Mouse (Mus musculus): ENCODE data around the gene Mmd.

The Mmd gene

GRCm38 (mm10) chr11:90283159-90283558 lies 33.9 kb downstream of the Mmd start:
- DNase-seq (ENCODE audit: low read depth, low spot score), result no peak

GRCm38 (mm10) chr11:90283601-90284000 lies 34.3 kb downstream of the Mmd start:
- DNase-seq (ENCODE audit: low read depth, low spot score), result no peak

- no peak for DNase-seq (ENCODE audit: low read depth, low spot score)
These were observed 34.8 kb downstream of the Mmd start for GRCm38 (mm10) chr11:90284079-90284478.

- no peak for DNase-seq (ENCODE audit: low read depth, low spot score)
These were observed 35.4 kb downstream of the Mmd start for GRCm38 (mm10) chr11:90284623-90285022.

- no peak for DNase-seq (ENCODE audit: low read depth, low spot score)
These were observed 37.4 kb downstream of the Mmd start for GRCm38 (mm10) chr11:90286550-90287154.

GRCm38 (mm10) chr11:90291156-90291555 lies 41.9 kb downstream of the Mmd start:
- DNase-seq (ENCODE audit: low read depth, low spot score), result no peak

- DNase-seq (ENCODE audit: low read depth, low spot score), result no peak
These were observed 43.5 kb downstream of the Mmd start for GRCm38 (mm10) chr11:90292766-90293165.

- no peak for DNase-seq (ENCODE audit: low read depth, low spot score)
These were observed 45.4 kb downstream of the Mmd start for GRCm38 (mm10) chr11:90294622-90295021.

GRCm38 (mm10) chr11:90306067-90306466 lies 56.8 kb downstream of the Mmd start:
- DNase-seq (ENCODE audit: low read depth, low spot score), result no peak

GRCm38 (mm10) chr11:90306993-90307392 lies 57.7 kb downstream of the Mmd start:
- peak; percentile 34 for DNase-seq (ENCODE audit: low read depth, low spot score)

- DNase-seq (ENCODE audit: low read depth, low spot score), result no peak
These were observed 65.3 kb downstream of the Mmd start for GRCm38 (mm10) chr11:90314606-90315005.

- DNase-seq (ENCODE audit: low read depth, low spot score), result peak; percentile 37
These were observed 68.2 kb downstream of the Mmd start for GRCm38 (mm10) chr11:90317482-90317881.

GRCm38 (mm10) chr11:90320922-90321321 lies 71.7 kb downstream of the Mmd start:
- DNase-seq (ENCODE audit: low read depth, low spot score), result no peak

- no peak for DNase-seq (ENCODE audit: low read depth, low spot score)
These were observed 75.3 kb downstream of the Mmd start for GRCm38 (mm10) chr11:90324597-90324996.

GRCm38 (mm10) chr11:90326146-90326545 lies 76.9 kb downstream of the Mmd start:
- no peak for DNase-seq (ENCODE audit: low read depth, low spot score)

- no peak for DNase-seq (ENCODE audit: low read depth, low spot score)
These were observed 77.6 kb downstream of the Mmd start for GRCm38 (mm10) chr11:90326836-90327235.

All from R1 (cell line).